ENCODE assay signal across 9 mouse cellular contexts in the genomic region with DNA sequence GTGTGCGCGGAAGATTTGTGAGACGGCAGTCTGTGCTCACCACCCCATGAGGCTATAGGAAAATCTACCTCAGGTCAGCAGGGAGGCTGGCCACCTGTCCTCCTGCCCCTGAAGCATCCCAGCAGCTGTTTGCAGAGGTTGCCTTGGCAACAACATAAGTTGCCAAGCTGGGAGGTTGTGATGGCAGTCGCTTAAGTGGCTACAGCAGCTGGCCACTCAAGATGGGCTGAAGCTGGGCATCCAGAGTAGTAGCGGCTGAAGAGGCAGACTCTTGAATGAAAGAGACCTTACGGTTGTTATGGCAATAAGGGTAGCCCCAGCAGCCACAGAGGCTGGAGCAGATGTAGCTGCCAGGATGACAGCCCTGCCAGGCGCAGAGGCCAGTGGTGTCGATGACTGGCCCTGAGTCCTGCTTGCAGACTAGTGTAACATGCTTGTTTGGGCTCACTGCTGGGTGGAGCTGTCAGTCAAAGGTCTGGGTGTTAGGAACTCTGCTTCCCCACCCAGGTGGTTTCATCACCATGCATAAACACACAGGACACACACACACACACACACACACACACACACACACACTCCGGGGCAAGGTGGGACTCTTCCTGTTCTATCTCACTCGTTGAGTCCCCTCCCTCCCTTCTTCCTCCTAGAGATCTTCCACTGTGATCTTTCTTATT. TPM values are rescaled to one million over a fixed set of nuclear protein-coding genes. Genes with fewer than 3 reads are reported as not detected.
DNase-seq lines count a peak whose midpoint lies in the region; ATAC-seq lines count a peak whose summit lies in the region.
"Had no signal": no experiment of that assay in that cellular context is flagged by ENCODE, and none has a peak within 500 bp of the region (broad histone marks: within the 10 kb centered on the region; RNA-seq: fewer than 3 reads in every experiment).

No protein-coding gene starts in this region.

- ATAC-seq in kidney, embryonic 16.5 days (ENCODE audit: low FRiP score, low TSS enrichment), result 0 out of 2 replicates have a peak, but pooled peaks have one; percentile 26
- peak; percentile 64 for ATAC-seq in limb, embryonic 13.5 days (ENCODE audit: low FRiP score, low read depth)
- peak; percentile 69 for ATAC-seq in neural tube, embryonic 15.5 days (ENCODE audit: low FRiP score)
- ATAC-seq in erythroid progenitor cell, adult 5-6 weeks (replicated peaks; ENCODE audit: low FRiP score, poor library complexity, severe bottlenecking), result no peak

- H3K4me2 ChIP-seq in kidney, embryonic 16.5 days (replicated peaks; ENCODE audit: low read depth, low read length), result no peak overlapping the region
- H3K4me2 ChIP-seq in limb, embryonic 13.5 days (replicated peaks), result no peak overlapping the region
- H3K4me2 ChIP-seq in neural tube, embryonic 15.5 days, result no peak overlapping the region

- no peaks in the 10 kb centered on the region for H3K36me3 ChIP-seq in kidney, embryonic 16.5 days (ENCODE audit: insufficient read depth, low read length)
- no peaks in the 10 kb centered on the region for H3K36me3 ChIP-seq in embryonic facial prominence, embryonic 10.5 days (replicated peaks)
- H3K36me3 ChIP-seq in limb, embryonic 13.5 days, result no peaks in the 10 kb centered on the region
- H3K36me3 ChIP-seq in neural tube, embryonic 15.5 days, result no peaks in the 10 kb centered on the region

- no peaks in the 10 kb centered on the region for H3K9me3 ChIP-seq in kidney, embryonic 16.5 days (ENCODE audit: low read length)
- no peaks in the 10 kb centered on the region for H3K9me3 ChIP-seq in embryonic facial prominence, embryonic 10.5 days
- H3K9me3 ChIP-seq in limb, embryonic 13.5 days, result no peaks in the 10 kb centered on the region
- no peaks in the 10 kb centered on the region for H3K9me3 ChIP-seq in neural tube, embryonic 15.5 days (replicated peaks)

- no peak overlapping the region for H3K27ac ChIP-seq in kidney, embryonic 16.5 days (ENCODE audit: low read length)
- H3K27ac ChIP-seq in embryonic facial prominence, embryonic 10.5 days (replicated peaks), result no peak overlapping the region
- H3K27ac ChIP-seq in limb, embryonic 13.5 days, result no peak overlapping the region
- H3K27ac ChIP-seq in neural tube, embryonic 15.5 days (replicated peaks), result no peak overlapping the region

- H3K4me3 ChIP-seq in kidney, embryonic 16.5 days (ENCODE audit: low read length), result no peak overlapping the region
- H3K4me3 ChIP-seq in embryonic facial prominence, embryonic 10.5 days, result no peak overlapping the region
- H3K4me3 ChIP-seq in limb, embryonic 13.5 days, result no peak overlapping the region
- H3K4me3 ChIP-seq in neural tube, embryonic 15.5 days (replicated peaks), result no peak overlapping the region

- no peaks in the 10 kb centered on the region for H3K27me3 ChIP-seq in kidney, embryonic 16.5 days (ENCODE audit: insufficient read depth, low read length)
- H3K27me3 ChIP-seq in embryonic facial prominence, embryonic 10.5 days (replicated peaks; ENCODE audit: low read depth, poor library complexity, severe bottlenecking), result no peaks in the 10 kb centered on the region
- no peaks in the 10 kb centered on the region for H3K27me3 ChIP-seq in limb, embryonic 13.5 days
- H3K27me3 ChIP-seq in neural tube, embryonic 15.5 days (replicated peaks), result no peaks in the 10 kb centered on the region

- 73% methylated on average over 10 of the region's 10 CpGs for WGBS in kidney, embryonic 16.5 days
- WGBS in embryonic facial prominence, embryonic 10.5 days, result 77% methylated on average over 10 of the region's 10 CpGs
- 74% methylated on average over 10 of the region's 10 CpGs for WGBS in limb, embryonic 13.5 days
- 52% methylated on average over 10 of the region's 10 CpGs for WGBS in neural tube, embryonic 15.5 days

- no peak for DNase-seq in kidney, postnatal 10 days
- DNase-seq in embryonic facial prominence, embryonic 10.5 days (ENCODE audit: low spot score), result peak; percentile 29
- no peak for DNase-seq in B cell, adult 2 months
- no peak for DNase-seq in urinary bladder, postnatal 4 days (ENCODE audit: low spot score in 2 of 2)
- DNase-seq: gastrocnemius, postnatal 25 days had no signal

- H3K4me1 ChIP-seq in kidney, embryonic 16.5 days (ENCODE audit: insufficient read depth, low read length), result peaks cover 3% of the 10 kb centered on the region; the same call in 1 of the 2 replicates
- peaks cover 20% of the 10 kb centered on the region for H3K4me1 ChIP-seq in embryonic facial prominence, embryonic 10.5 days
- H3K4me1 ChIP-seq in limb, embryonic 13.5 days, result no peaks in the 10 kb centered on the region
- peaks cover 5% of the 10 kb centered on the region; the same call in 1 of the 2 replicates for H3K4me1 ChIP-seq in neural tube, embryonic 15.5 days

- H3K9ac ChIP-seq in kidney, embryonic 16.5 days (replicated peaks; ENCODE audit: low read length), result no peak overlapping the region
- H3K9ac ChIP-seq in limb, embryonic 13.5 days, result no peak overlapping the region
- H3K9ac ChIP-seq in neural tube, embryonic 15.5 days (replicated peaks), result no peak overlapping the region

RNA-seq across cellular contexts. Expression of gene A630001G21Rik, which starts 58.1 kb away (rescaled TPM):
- polyA plus RNA-seq in kidney, embryonic 16.5 days (2015; fragmentation: Nextera tagmentation; extraction: Ambion mirVana), result 0.68 and 1.3 TPM in 2 replicates
- 0.59 and 0.92 TPM in 2 replicates for polyA plus RNA-seq in embryonic facial prominence, embryonic 10.5 days (2016; fragmentation: Nextera tagmentation; extraction: Ambion mirVana)
- 1.0 and 1.4 TPM in 2 replicates for polyA plus RNA-seq in limb, embryonic 13.5 days (2015; fragmentation: Nextera tagmentation; extraction: Ambion mirVana)
- 0.45 and 2.0 TPM in 2 replicates for polyA plus RNA-seq in neural tube, embryonic 15.5 days (2015; fragmentation: Nextera tagmentation; extraction: Ambion mirVana)
- total RNA-seq in erythroid progenitor cell, adult 5-6 weeks (2015; ENCODE audit: low replicate concordance), result 14.4 and 23.5 TPM in 2 replicates
- total RNA-seq in erythroid progenitor cell, adult 5-6 weeks (2017; ENCODE audit: low replicate concordance), result 6.3 and 6.7 TPM in 2 replicates
